Mouse (Mus musculus) bone marrow, adult 2 months (tissue): Measurements from ENCODE around the gene Sirt1.

Experiments
- CTCF ChIP-seq: fragments of 200-500 bp; IDR thresholded peaks from 2 replicates; pipeline ENCODE4 v1.5.1; 2011; ENCODE audit warnings: low read length, control low read depth; ENCODE audit not compliant: control insufficient read depth, insufficient read depth
- POLR2A ChIP-seq: fragments of 200-500 bp; IDR thresholded peaks from 2 replicates; pipeline ENCODE4 v1.6.1; 2011; ENCODE audit warnings: low read depth, mild to moderate bottlenecking, control low read depth, low read length, borderline replicate concordance; ENCODE audit not compliant: control insufficient read depth

- TF ChIP-seq POLR2A (no peak), CTCF (peak; percentile 75)
Observed at GRCm38 (mm10) chr10:63421739-63422735, 40.5 kb upstream of the Sirt1 start, which contains the start of gene Gm7075.
